Mouse (Mus musculus) cerebellum, postnatal 4 days (tissue): Measurements from ENCODE around the gene Zfyve27.

Experiments used
- DNase-seq, 2 experiments: peaks; one replicate each; pipeline ENCODE4 v3.0.0; 2022; ENCODE audit warnings: low spot score in 2 of 2, mixed read lengths in 1 of 2

Zfyve27 gene

DNA sequence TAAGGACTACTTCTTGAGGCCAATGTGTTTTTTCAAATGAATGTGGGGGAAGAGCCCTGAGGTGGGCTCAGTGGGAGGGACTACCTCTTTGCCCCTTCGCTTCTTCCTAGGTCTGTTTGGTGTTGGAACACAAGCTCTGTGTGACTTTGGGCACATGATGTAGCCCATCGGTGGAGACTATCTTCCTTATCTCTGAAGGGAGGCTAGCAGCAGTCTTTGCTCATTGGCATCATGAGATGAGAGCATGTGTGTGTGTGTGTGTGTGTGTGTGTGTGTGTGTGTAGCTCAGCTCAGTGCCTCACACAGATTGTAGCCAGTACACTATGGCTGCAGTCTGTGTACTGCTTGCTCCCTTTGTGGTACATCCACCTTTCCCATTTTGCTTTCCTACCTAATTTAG lies 13.7 kb downstream of the Zfyve27 start:
- DNase-seq, result no peak

- no peak for DNase-seq
Observed at GRCm38 (mm10) chr19:42179356-42179755, 15.6 kb downstream of the Zfyve27 start.

DNA sequence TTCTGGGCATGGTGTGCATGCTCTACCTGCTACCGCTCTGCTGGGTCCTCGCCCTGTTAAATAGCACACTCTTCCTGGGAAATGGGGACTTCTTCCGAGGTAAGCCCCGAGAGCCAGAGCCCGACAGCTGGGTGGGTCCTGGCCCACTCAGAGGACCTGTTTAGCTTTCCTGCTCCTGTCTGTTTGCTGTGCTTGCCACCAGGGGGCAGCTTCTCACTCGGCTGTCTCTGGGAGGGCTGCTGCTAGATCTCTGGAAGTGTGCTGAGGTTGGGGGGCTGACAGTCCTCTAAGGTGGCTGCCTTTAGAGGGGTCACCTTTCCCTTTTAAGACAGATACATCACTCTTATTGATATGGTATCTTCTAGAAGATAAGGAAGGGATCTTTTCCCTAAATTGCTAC lies 18.9 kb downstream of the Zfyve27 start:
- no peak for DNase-seq

DNA sequence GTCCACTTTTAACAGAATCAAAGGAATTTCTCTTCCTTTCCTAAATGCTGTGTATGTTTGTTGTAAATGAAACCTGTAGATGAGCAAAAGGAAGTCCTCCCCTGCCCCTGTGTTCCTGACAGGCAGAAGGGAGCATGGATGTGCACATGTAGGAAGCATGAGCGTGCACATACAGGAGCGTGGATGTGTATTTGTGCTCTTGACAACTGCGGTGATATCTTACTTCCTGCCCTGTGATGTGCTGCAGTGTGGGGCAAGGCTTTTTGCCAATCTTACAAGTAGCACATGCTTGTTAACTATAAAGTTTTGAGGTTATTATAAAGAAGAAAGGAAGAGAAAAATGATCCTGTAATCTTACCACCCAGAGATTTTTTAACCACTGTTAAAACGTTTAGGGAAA lies 26.0 kb downstream of the Zfyve27 start:
- DNase-seq, result no peak

DNA sequence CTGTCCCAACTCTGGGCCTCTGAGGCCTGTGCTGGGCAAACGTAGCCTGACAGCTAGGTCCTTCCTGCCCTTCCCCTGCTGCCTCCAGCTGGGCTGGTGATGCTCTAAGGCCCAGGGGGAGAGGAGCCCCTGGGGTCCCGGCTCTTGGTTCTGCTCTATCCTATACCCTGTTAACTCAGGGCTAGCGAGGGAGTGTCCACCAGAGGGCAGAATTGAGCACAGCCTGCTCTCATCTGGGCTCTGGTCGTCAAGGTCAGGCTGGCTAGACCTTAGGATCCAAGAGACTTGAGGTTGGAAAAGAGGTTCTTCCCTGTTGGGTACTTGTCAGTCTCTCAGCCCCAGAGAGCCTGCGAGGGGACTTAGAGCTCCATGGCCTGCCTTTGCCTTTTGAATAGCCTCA lies 26.7 kb downstream of the Zfyve27 start:
- peak in 1 of 2 experiments; percentile 76 for DNase-seq

GRCm38 (mm10) chr19:42193311-42193710 lies 29.6 kb downstream of the Zfyve27 start:
- no peak for DNase-seq

DNA sequence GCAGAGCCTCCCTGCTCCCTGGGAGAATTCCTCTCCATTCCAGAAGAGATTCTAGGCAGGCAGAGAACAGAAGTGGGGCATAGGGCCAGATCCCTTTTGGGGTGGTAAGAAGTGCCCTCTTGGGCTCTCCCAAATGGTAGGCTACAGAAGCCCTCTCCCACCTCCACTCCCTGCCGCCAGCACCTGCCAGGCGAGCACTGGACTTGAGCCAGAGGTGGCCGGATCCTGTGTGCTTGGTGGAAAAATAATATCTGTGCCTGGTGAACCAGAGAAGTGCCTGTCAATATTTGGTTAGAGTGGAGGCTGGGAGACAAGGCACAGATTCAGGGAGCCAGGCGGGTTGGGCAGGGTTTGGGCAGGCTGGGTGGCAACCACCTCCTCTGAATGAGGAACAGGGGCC lies 32.6 kb downstream of the Zfyve27 start:
- no peak for DNase-seq

- no peak for DNase-seq
Observed at GRCm38 (mm10) chr19:42197066-42197465, 33.3 kb downstream of the Zfyve27 start.

GRCm38 (mm10) chr19:42198026-42198425 lies 34.3 kb downstream of the Zfyve27 start:
- DNase-seq, result no peak

DNA sequence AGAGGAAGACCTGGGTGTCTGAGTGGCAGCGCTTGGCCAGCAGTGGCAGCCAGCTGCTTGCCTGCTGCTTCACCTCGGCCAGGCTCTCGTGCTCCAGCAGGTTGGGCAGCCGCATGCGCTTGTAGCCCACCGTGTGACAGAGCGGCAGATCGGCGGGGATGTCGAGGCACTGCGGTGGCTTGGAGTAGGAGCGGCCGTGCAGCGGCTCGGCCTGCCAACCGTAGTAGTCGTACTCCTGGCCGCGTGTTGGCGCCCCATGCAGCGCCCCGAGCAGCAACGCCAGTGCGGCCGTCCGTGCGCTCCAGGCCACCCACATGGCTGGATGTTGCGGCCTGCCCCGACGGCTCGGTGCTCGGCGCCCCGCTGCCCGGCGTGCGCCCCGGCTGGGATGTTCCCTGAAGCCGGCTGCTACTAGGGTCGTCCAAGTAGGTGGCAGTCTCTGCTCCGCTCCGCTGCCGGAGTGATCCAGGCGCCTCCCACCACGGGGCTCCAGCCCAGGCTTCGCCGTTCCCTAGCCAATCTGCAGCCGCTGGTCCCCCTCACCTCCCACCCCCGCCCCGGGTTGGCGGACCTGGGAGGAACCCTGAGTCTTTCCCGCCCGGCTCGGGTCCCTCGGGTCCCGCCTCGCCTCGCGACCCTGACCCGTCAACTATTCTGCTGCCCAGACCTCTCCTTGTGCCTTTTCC lies 38.1 kb downstream of the Zfyve27 start, which contains the start of gene Sfrp5:
Gene Sfrp5, minus strand, starts transcription at position 557 of the 686 bp plus-strand sequence.
- no peak for DNase-seq

- no peak for DNase-seq
Observed at GRCm38 (mm10) chr19:42202467-42202866, 38.7 kb downstream of the Zfyve27 start.

GRCm38 (mm10) chr19:42204306-42204705 lies 40.6 kb downstream of the Zfyve27 start:
- no peak for DNase-seq

- DNase-seq, result no peak
Observed at GRCm38 (mm10) chr19:42205201-42205600, 41.5 kb downstream of the Zfyve27 start.

DNA sequence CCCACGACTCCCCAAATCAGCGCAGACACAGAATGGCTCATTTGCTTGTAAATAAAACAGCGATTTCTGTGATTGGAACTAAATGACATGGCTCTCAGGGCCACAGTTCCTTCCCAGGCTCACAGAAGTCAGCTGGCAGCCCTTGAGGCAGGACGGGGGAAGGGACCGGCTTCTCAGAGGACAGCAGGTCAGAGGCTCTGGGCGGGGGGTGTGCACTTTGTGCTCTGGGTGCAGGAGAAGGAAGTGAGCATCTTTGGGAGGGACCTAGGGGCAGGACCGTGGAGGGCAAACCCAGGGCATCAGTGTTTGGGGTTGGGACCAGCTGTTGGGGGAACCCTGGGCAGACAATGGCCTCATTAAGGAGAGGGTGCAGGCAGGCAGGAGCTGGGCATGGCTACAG lies 45.7 kb downstream of the Zfyve27 start:
- no peak for DNase-seq

- DNase-seq, result no peak
Observed at GRCm38 (mm10) chr19:42209976-42210375, 46.2 kb downstream of the Zfyve27 start.

DNA sequence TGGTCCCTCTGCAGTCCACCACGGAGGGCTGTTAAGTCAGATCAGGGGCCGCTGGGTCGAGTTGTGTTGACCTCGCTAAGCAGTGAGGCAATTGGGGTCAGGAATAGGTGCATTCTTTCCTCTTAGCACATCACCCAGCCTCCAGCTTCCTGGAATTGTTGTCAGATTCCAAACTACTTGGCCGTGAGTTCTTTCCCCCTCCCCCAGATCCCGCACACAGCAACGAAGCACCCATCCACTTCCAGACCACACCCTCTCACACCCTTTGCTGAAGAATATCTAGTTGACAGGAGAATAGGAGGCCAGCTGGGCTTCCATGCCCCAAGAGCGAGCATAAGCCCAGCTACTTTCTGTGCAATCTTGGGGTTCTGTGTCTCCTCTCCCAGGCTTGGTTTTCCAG lies 48.2 kb downstream of the Zfyve27 start:
- DNase-seq, result no peak

DNA sequence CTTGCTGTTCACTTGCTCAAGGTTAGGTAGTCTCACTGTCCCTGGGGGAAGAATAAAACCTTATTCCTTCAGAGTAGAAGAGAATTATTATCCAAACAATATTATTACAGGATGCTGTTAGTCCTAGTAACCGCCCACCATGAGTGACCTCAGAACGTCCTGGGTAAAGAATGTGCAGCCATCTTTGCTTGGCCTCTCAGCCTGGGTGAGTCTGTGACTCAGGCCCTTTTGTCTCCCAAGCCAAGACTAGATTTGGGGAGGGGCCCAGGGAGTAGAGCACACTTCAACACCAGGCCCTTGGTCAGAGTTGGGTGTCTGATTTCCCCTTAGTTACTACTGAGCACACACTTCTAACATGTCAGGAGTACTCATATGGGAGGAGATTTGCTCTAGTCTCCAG lies 50.9 kb downstream of the Zfyve27 start:
- no peak for DNase-seq

- DNase-seq, result peak in 1 of 2 experiments; percentile 47
Observed at GRCm38 (mm10) chr19:42216699-42217373, 53.1 kb downstream of the Zfyve27 start.

GRCm38 (mm10) chr19:42217374-42217763 lies 53.6 kb downstream of the Zfyve27 start:
- DNase-seq, result peak in 1 of 2 experiments; percentile 40

- DNase-seq, result no peak
Observed at GRCm38 (mm10) chr19:42226451-42226850, 62.7 kb downstream of the Zfyve27 start.

GRCm38 (mm10) chr19:42229499-42230287 lies 65.9 kb downstream of the Zfyve27 start:
- no peak for DNase-seq

DNA sequence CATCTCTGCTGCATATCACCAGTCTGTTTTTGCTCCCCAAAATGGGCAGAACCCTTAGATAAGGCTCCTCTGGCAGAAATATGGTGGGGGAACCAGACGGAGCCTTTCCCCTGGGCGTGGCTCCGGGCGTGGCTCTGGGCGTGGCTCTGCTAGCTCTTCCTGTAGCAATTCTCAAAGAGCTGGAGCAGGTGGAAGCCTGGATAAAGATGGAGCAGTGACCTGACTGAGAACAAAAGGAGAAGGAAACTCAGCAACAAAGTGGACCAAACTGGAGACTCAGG lies 66.5 kb downstream of the Zfyve27 start:
- DNase-seq, result no peak

GRCm38 (mm10) chr19:42230986-42231385 lies 67.2 kb downstream of the Zfyve27 start:
- peak in 1 of 2 experiments; percentile 29 for DNase-seq
